Mouse (Mus musculus) liver, embryonic 13.5 days (tissue): Measurements from ENCODE around the gene Optc. TPM values are rescaled to one million over a fixed set of nuclear protein-coding genes. Genes with fewer than 3 reads are reported as not detected.

Experiments
- ATAC-seq: fragments of 200-750 bp; cut with Nextera tagmentation; 2 replicates; pipeline ENCODE4 v1.8.0; 2017; ENCODE audit warnings: low read depth, mild to moderate bottlenecking, moderate number of reproducible peaks, moderate library complexity
- DNase-seq: peaks from one replicate; pipeline ENCODE4 v3.0.0; 2022
- H3K27ac ChIP-seq: fragments of 300-500 bp; sonication (generic); 2 replicates; pipeline ENCODE4 v1.5.1; 2015; ENCODE audit warnings: moderate library complexity, mild to moderate bottlenecking, inconsistent platforms
- H3K27me3 ChIP-seq: fragments of 300-500 bp; sonication (generic); 2 replicates; pipeline ENCODE4 v1.6.1; 2015; ENCODE audit warnings: mild to moderate bottlenecking, inconsistent platforms
- H3K36me3 ChIP-seq: fragments of 300-500 bp; sonication (generic); 2 replicates; pipeline ENCODE4 v1.6.1; 2015; ENCODE audit warnings: mild to moderate bottlenecking, inconsistent platforms
- H3K4me1 ChIP-seq: fragments of 300-500 bp; sonication (generic); replicated peaks from 2 replicates; pipeline ENCODE4 v1.6.1; 2015; ENCODE audit warnings: inconsistent platforms
- H3K4me2 ChIP-seq: fragments of 300-500 bp; sonication (generic); 2 replicates; pipeline ENCODE4 v1.6.1; 2015; ENCODE audit warnings: inconsistent platforms, mild to moderate bottlenecking, moderate library complexity
- H3K4me3 ChIP-seq: fragments of 300-500 bp; sonication (generic); replicated peaks from 2 replicates; pipeline ENCODE4 v1.5.1; 2015; ENCODE audit warnings: mild to moderate bottlenecking, inconsistent platforms
- H3K9ac ChIP-seq: fragments of 300-500 bp; sonication (generic); 2 replicates; pipeline ENCODE4 v1.6.1; 2015; ENCODE audit warnings: mild to moderate bottlenecking, inconsistent platforms
- H3K9me3 ChIP-seq: fragments of 300-500 bp; sonication (generic); replicated peaks from 2 replicates; pipeline ENCODE4 v1.6.1; 2016; ENCODE audit warnings: inconsistent platforms
- WGBS: fragments of 180-500 bp; shearing (Covaris S2); methylation state at CpG from one replicate; pipeline ENCODE4 v1.1.7; 2015; ENCODE audit not compliant: insufficient replicate concordance; 5-methylcytosine and 5-hydroxymethylcytosine counted together
- polyA plus RNA-seq: library from polyadenylated mRNA; unstranded; fragments of >200 nt; fragmentation: Nextera tagmentation; extraction: Ambion mirVana; gene quantifications from 2 replicates; pipeline ENCODE4 v1.2.1, GENCODE M21; 2015

Optc gene
- polyA plus RNA-seq, 1 experiment from 2014 or later, result 0.07 TPM

DNA sequence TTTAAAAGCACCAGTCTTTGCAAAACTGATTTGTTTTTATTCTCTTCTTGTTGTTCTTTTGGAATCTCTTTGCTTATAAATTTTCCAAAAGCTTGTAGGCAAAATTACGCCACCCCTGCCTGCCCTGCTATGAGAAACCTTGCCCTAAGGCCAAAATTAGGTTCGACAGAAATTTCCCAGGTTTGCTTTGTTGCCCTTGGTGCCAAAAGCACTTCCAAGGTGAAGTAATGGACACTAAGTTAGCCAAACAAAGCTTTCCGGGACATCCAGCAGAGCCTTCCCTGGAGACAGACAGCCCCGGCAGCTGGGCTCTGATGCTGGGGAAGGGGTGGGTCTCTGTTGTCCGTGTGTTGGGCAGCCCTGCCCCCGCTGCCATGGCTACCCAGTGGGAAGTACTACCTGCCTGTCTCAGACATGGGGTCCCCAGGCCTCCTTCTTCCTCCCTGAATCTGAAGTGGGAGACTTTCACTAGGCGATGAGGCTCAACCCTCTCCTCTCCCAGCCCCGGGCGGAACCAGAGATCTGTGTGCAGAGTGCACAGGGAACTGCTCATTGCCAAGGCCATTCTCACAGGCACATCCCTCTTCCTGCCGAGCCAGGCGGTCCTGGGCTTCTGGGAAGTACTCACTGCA is 9.8 kb upstream of the Optc start:
- Histone ChIP-seq H3K36me3 (no peaks in the 10 kb centered on the region), H3K9me3 (no peaks in the 10 kb centered on the region), H3K27me3 (peaks cover 9% of the 10 kb centered on the region; the same call in 1 of the 2 replicates), H3K4me3 (no peak overlapping the region), H3K27ac (no peak overlapping the region), H3K4me1 (peaks cover 12% of the 10 kb centered on the region), H3K4me2 (no peak overlapping the region), H3K9ac (no peak overlapping the region)
- no peak for DNase-seq
- 39% methylated on average over 11 of the region's 11 CpGs for WGBS
- ATAC-seq, result no peak

DNA sequence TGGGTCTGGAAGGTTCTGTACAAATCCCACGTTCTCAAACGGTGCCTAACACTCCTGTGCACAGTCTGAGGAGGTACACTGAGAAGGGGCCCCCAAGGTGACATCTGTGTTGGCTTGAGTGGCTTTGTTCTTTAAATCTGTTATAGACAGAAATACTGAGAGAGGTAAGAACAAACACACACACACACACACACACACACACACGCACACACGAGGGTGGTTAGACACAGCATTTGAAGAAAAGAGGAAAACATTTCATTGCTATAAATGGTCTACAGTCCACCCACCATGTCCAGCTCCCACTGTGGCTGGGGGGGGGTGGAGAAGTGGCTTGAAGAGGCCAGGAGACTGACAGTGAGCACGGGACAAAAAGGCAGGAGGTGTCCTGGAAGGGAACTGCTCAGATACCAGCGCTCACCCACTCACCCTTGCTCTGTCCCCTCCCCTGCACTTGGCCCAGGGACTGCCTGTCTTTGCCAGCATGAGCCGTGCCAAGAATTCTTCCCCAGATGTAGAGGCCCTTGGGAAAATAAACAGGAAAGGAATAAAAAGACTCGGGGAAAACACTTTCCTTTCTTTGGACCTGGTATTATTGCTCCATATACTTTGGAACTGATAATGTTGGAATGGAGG is 8.0 kb upstream of the Optc start:
- Histone ChIP-seq H3K9me3 (no peaks in the 10 kb centered on the region), H3K27me3 (peaks cover 12% of the 10 kb centered on the region), H3K27ac (no peak overlapping the region), H3K4me3 (no peak overlapping the region), H3K4me2 (no peak overlapping the region), H3K4me1 (peaks cover under 1% of the 10 kb centered on the region), H3K9ac (no peak overlapping the region), H3K36me3 (no peaks in the 10 kb centered on the region)
- ATAC-seq, result 0 out of 2 replicates have a peak, but pooled peaks have one; percentile 27
- DNase-seq, result no peak
- 51% methylated on average over 8 of the region's 8 CpGs for WGBS

DNA sequence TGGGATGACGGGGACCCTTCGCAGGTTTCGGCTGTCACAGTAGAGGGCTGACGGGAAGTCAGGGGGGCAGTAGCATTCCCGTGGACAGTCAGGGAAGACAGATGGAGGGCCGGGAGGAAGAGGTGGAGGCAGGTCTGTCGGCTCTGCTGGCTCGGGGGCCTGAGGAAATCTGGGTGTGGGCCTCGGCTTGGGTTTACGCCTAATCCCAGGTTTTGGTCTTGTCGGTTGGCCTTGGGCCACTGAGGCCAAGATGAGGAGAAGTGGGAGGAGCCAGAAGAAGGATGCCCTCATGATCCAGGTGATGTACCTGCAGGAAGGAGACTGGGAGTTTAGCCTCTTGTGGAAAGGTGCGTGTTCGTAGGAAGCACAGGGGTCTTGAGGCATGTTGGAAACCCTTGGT is 7.3 kb upstream of the Optc start:
- DNase-seq, result no peak
- peaks cover 19% of the 10 kb centered on the region for H3K27me3 ChIP-seq
- WGBS, result 71% methylated on average over 13 of the region's 13 CpGs
- H3K27ac ChIP-seq, result no peak overlapping the region
- H3K4me1 ChIP-seq, result peaks cover 3% of the 10 kb centered on the region
- no peak overlapping the region for H3K4me3 ChIP-seq
- H3K4me2 ChIP-seq, result no peak overlapping the region
- ATAC-seq, result no peak
- no peaks in the 10 kb centered on the region for H3K36me3 ChIP-seq
- no peak overlapping the region for H3K9ac ChIP-seq
- H3K9me3 ChIP-seq, result no peaks in the 10 kb centered on the region

DNA sequence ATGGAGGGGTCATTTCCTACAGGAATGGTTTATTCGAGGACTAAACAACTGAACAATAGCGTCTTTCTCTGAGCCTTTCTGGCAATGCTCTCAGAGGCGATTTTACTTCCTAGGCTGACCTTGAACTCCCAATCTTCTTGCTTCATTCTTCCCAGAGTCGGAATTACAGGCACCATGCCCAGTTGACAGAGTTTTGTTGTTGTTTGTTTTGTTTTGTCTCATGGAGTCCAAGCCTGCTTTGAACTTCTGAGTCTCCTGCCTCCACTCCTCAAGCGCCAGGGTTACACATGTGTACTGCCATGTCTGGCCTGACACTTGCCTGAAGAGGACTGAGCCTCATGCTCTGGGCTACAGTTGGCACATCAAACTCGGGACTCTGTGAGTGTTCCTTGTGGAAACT is 5.2 kb upstream of the Optc start:
- Histone ChIP-seq H3K9ac (no peak overlapping the region), H3K27me3 (peaks cover 32% of the 10 kb centered on the region), H3K27ac (no peak overlapping the region), H3K4me2 (no peak overlapping the region), H3K9me3 (no peaks in the 10 kb centered on the region), H3K4me1 (peaks cover 17% of the 10 kb centered on the region), H3K4me3 (no peak overlapping the region), H3K36me3 (no peaks in the 10 kb centered on the region)
- ATAC-seq (no peak), DNase-seq (no peak)
- 67% methylated on average over 6 of the region's 6 CpGs for WGBS

DNA sequence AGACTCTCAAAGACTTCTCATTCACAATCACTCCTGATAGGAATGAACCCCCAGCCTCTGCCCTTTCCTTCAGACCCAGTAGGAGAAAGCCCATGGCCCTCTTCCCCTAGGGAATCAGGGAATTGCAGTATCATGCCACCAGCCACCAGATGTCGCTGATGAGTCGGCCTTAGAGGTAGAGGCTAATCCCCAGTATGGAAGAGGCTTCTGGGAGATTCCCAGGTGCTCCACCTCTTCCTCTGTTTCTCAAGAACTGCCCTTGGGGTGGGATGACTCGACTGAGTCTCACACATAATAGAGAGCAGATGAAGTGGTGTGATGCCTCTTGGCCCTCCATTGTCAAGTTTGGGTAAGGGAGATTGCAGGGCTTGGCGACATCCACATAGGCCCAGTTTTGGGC is 3.7 kb upstream of the Optc start:
- H3K4me1 ChIP-seq, result peaks cover 25% of the 10 kb centered on the region
- no peaks in the 10 kb centered on the region for H3K36me3 ChIP-seq
- H3K27me3 ChIP-seq, result peaks cover 44% of the 10 kb centered on the region
- no peak overlapping the region for H3K4me3 ChIP-seq
- H3K27ac ChIP-seq, result no peak overlapping the region
- no peaks in the 10 kb centered on the region for H3K9me3 ChIP-seq
- 23% methylated on average over 4 of the region's 4 CpGs for WGBS
- no peak for ATAC-seq
- H3K9ac ChIP-seq, result no peak overlapping the region
- DNase-seq, result peak; percentile 55
- no peak overlapping the region for H3K4me2 ChIP-seq

DNA sequence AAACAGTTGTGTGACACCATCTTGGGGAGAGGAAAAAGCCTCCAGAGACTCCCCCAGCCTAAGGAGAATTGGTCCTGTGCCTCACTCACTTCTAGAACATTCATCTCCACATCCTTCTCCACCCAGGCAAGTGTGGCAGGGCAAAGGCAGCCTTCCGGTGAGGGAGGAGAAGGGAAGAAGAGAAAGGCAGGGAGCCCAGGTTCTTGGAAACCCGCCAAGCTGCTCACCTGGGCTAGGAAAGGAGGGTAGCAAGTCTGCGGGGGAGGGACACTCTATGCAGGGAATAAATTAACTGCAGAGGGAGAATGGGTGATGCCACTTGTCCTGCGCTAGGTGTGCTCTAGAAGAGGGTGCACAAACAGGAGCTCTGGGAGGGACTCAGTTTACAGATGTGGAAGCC is 3.2 kb upstream of the Optc start:
- Histone ChIP-seq H3K4me3 (no peak overlapping the region), H3K4me2 (no peak overlapping the region), H3K9me3 (no peaks in the 10 kb centered on the region), H3K9ac (no peak overlapping the region), H3K36me3 (no peaks in the 10 kb centered on the region), H3K27me3 (peaks cover 49% of the 10 kb centered on the region), H3K27ac (no peak overlapping the region), H3K4me1 (peaks cover 25% of the 10 kb centered on the region)
- no peak for DNase-seq
- ATAC-seq, result no peak
- 62% methylated on average over 4 of the region's 4 CpGs for WGBS

DNA sequence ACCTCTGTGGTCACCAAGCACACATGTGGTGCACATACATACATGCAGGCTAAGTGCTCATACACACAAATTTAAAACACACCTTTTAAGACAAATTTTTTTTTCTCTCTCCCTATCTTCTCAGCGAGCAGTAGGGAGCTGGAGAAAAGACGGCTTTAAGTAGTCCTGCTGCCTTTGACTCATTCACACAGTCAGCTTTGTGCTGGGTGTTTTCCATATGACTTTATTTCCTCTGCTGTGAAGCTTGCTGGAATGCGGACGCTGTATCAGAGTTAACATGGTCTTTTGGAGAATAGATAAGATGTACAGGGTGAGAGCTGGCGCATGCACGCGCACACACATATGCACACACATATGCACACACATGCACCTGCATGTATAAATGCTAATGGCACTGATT is 2.3 kb upstream of the Optc start:
- DNase-seq (no peak), ATAC-seq (no peak)
- H3K27ac ChIP-seq, result no peak overlapping the region
- H3K4me2 ChIP-seq, result no peak overlapping the region
- H3K9ac ChIP-seq, result no peak overlapping the region
- no peaks in the 10 kb centered on the region for H3K9me3 ChIP-seq
- WGBS, result 68% methylated on average over 7 of the region's 7 CpGs
- H3K4me3 ChIP-seq, result no peak overlapping the region
- no peaks in the 10 kb centered on the region for H3K36me3 ChIP-seq
- peaks cover 55% of the 10 kb centered on the region for H3K27me3 ChIP-seq
- H3K4me1 ChIP-seq, result peaks cover 25% of the 10 kb centered on the region

DNA sequence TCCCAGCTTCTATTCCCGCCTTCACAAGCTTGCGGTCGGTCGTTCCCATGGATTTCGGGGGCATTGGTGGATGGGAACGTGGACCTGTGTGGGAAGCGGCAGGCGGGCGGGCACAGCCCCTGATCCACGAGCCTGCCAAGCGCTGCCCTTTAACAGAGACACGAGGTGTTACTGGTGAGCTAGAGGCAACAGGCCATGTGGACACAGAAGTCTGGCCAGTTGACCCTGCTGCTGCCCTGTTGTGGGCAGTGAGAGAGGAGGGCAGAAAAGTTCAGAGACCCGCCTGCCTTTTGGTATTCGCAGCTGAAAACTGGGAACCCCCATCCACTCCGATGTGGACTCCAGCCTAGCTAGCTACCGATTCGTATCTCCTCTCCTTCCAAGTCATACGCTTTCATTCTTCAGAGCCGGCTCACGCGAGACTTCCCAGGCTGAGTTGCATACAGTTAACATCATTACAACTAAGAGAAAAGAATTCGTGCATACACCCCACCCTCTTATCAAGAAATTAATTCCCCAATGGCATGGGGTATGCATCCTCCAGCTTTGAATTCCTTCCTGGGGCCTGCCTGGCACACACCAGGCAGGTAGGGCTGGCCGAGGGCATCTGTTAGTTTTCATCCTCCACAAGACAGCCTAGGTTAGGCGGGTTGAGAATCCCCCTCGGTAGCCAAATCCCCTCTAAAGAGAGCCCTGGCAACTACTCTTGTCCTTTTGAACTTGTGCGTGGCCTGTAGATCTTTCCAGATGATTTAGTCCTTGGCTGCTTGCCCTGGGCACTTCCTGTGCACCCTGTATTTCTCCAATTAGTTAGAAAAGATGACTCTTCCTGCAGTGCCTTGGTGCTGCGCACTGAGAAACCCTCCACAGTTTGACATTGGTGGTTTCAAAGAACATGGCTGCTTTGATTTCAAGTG is 1.1 kb upstream of the Optc start:
- H3K9me3 ChIP-seq, result no peaks in the 10 kb centered on the region
- H3K36me3 ChIP-seq, result no peaks in the 10 kb centered on the region
- ATAC-seq, result peak; percentile 33; the same call in 1 of the 2 replicates
- DNase-seq, result no peak
- H3K27me3 ChIP-seq, result peaks cover 63% of the 10 kb centered on the region
- no peak overlapping the region for H3K27ac ChIP-seq
- 13% methylated on average over 27 of the region's 27 CpGs for WGBS
- peak overlapping the region; percentile 79 for H3K4me2 ChIP-seq
- H3K9ac ChIP-seq, result peak overlapping the region; percentile 66
- H3K4me1 ChIP-seq, result peaks cover 25% of the 10 kb centered on the region
- H3K4me3 ChIP-seq, result peak overlapping the region; percentile 51

DNA sequence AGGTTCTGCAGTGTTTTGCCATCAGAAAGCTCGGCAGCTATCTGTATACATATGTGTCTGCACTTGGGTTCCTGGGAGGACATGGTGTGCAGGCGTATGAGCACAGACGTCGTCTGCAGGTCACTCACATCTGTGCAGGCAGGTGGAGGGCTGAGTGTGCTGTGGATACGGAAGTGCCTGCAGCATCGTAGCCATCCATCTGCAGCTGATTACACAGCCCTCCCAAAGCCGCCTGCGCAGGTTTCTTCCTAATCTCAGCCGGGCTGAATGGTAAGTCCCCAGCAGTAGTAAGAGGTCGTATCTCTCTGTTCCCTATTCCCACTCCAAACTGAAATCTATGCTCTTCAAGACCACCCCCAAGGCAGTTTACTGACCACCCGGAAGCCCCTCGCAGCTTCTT is 1.4 kb downstream of the Optc start:
- Histone ChIP-seq H3K36me3 (no peaks in the 10 kb centered on the region), H3K4me3 (no peak overlapping the region), H3K27me3 (peaks cover 79% of the 10 kb centered on the region), H3K9ac (no peak overlapping the region), H3K9me3 (no peaks in the 10 kb centered on the region), H3K27ac (no peak overlapping the region), H3K4me1 (peaks cover 25% of the 10 kb centered on the region), H3K4me2 (no peak overlapping the region)
- ATAC-seq, result no peak
- WGBS, result 50% methylated on average over 12 of the region's 12 CpGs
- DNase-seq, result no peak

DNA sequence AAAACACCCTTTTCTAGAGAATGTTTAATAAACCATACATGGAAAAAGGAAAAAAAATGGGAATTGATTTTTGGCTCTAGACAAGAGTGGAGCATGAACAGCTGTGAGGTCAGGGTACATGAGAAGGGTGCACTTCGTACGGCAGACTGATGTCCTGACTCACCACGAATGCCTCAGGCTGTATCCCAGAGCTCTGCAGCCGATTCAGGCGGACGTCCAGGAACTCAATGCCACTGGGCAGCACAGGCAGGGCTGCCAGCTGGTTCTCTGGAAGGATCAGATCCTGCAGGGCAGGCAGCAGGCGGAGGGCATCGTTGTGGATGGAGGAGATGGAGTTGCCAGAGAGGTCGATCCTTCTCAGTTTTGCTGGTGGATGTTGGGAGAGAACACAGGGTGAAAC is 7.0 kb downstream of the Optc start:
- 70% methylated on average over 9 of the region's 9 CpGs for WGBS
- no peak for ATAC-seq
- H3K27ac ChIP-seq, result no peak overlapping the region

DNA sequence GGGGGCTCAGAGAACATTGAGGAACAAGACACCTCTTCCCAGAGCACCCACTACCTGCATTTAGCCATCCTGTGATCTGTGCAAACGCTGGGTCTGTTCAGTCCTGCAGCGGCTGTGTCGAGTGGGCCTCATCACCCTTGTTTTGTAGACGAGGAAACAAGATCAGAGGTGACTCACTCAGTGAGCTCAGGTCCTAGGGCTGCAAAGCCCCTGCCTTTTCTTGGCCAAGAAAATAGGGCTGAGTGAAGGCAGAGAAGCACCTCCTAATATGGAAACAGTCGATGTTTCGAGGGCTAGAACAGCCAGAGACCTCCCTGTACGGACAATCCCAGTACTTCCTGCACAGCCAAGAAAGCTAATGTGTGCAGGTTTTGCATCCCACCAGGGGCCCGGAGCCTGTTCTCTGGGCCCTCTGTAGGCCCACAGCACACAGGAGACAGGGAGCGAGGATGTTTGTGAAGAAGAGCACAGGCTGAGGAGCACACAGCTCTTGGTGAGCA is 8.7 kb downstream of the Optc start:
- ATAC-seq (no peak), DNase-seq (no peak)
- Histone ChIP-seq H3K4me3 (no peak overlapping the region), H3K27ac (0 out of 2 replicates have a peak overlapping the region, but pooled peaks have one; percentile 9), H3K4me1 (peaks cover 43% of the 10 kb centered on the region), H3K4me2 (no peak overlapping the region), H3K9ac (no peak overlapping the region), H3K36me3 (no peaks in the 10 kb centered on the region), H3K27me3 (peaks cover 16% of the 10 kb centered on the region), H3K9me3 (no peaks in the 10 kb centered on the region)
- WGBS, result 70% methylated on average over 9 of the region's 9 CpGs

More for the DNA sequence above, 7.0 kb downstream of the Optc start:
- Histone ChIP-seq H3K4me3 (no peak overlapping the region), H3K4me1 (peaks cover 27% of the 10 kb centered on the region), H3K9me3 (no peaks in the 10 kb centered on the region), H3K4me2 (no peak overlapping the region), H3K9ac (no peak overlapping the region), H3K36me3 (no peaks in the 10 kb centered on the region), H3K27me3 (peaks cover 28% of the 10 kb centered on the region)
- DNase-seq, result no peak
